Mouse (Mus musculus) frontal cortex, adult (tissue): ENCODE results near the gene Sytl3.

Experiments used
- ATAC-seq: cut with Nextera tagmentation; 2 replicates; pipeline ENCODE4 v1.9.2; 2017; ENCODE audit warnings: mild to moderate bottlenecking, moderate library complexity, mixed read lengths; ENCODE audit not compliant: low TSS enrichment

The Sytl3 gene

DNA sequence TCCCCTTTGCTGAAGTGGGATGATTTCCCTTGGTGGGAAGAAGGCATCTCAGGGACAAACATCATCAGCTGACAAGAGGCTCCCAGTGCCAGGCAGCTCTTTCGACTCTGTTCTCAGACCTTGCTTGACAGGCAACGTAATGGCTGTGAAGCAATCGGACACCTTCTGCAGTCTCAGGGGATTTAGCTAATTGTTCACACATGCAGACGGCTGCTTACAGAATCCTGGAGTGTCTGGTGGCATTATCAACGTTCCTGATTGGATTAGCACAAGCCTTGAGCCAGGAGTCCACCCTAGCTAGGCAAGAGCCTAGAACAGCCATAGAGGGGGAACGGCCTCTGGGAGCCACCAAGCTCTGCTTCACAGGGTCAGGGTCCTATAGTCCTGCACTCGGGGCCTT, 93.5 kb downstream of the Sytl3 start:
- no peak for ATAC-seq

DNA sequence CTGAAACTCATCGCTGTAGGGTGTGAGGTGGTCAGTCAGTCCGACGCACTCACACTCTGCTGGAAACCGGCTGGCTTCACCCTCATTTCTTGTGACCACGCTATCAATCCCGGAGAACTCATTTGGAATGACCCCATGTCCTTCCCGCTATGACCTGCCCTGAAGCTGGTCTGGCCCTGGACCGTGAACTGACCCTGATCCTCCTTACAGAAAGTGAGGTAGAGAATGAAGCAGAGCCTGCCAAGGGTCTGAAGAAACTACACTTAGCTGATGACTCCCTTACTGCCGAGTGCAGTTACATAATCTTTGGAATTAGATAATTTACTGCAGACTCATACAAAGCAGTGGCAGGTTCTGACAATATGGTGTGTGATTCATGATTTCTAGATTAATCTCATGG, 96.3 kb downstream of the Sytl3 start:
- ATAC-seq: no peak

DNA sequence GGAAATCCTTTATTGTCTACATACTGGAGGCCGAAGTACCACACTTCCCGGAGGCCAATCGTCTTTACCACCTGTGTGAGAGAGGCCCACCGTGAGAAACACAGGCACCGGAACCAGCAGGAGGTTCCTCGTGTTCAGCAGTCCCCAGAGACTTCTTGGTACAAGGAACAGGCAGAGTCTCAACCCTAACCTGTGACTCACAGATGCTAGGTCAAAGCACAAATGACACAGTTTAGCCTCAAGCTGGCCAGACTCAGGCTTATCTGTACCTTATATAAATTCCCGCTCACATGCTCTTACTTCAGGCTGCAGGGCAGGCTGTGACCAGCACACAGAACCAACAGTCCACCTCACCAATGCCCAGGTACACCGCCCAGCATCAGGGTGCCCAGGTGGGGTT, 97.0 kb downstream of the Sytl3 start:
- ATAC-seq: no peak

DNA sequence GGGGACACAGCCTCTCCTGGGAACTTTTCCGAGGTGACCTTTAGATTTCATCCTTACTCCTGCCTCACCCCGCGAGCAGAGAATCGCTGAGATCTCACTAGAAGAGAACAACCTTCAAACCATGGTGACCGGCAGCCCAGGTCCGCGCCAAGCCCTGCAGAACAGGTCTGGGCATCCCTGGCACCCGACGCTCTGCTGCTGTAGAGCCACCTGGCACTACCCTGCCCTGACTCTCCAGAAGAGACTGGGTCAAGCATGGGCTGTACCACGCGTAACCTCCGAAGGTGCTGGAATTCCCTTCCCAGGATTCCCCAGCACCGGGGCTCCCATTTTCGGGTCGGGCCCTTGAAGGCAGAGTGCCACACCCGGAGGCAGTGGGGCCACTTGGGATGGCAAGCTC, 99.0 kb downstream of the Sytl3 start:
- ATAC-seq: no peak

DNA sequence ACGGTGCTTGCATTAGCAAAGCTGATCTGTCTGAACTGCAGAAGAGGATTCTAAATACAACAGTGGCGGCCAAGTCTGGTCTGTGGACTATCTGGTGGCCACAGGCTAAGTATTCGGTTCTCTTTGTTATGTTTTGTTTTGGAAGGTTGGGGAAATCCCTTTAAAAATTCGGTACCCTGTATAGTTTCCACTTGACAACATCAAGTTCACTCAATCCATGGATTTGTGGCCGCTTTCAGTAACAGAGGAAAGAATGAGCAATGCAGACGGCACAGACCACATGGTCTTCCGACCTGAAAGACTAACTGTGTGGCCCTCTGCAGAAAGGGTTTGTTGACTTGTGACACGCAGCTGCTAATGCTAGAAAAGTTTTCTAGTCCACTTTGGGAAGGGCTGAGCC, 100.0 kb downstream of the Sytl3 start:
- ATAC-seq: no peak

DNA sequence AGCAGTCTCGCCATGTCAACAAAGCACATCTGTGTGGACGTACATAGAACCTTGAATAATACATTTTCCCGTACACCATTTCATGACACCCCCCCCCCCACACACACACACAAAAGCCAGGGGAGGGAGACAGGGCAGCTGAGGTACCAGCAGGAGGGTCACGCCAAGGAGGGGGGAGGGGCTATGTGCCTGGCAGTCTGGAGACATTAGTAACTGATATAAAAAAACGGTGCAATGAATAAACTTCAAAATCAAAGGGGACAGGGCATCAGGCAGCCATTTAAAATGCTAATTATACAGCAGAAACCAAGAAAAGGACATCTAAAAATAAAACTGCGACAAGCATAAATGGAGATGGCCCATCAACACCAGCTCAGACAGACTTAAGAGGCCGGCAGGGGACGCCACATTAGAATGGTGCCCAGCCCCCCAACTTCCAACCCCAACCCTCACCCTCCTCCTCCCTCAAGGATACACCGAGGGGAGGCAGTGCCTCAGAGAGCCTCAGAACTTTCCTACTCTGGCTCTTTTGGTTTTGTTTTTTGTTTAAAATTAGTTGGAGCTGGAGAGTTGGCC, 100.9 kb downstream of the Sytl3 start:
- no peak for ATAC-seq

DNA sequence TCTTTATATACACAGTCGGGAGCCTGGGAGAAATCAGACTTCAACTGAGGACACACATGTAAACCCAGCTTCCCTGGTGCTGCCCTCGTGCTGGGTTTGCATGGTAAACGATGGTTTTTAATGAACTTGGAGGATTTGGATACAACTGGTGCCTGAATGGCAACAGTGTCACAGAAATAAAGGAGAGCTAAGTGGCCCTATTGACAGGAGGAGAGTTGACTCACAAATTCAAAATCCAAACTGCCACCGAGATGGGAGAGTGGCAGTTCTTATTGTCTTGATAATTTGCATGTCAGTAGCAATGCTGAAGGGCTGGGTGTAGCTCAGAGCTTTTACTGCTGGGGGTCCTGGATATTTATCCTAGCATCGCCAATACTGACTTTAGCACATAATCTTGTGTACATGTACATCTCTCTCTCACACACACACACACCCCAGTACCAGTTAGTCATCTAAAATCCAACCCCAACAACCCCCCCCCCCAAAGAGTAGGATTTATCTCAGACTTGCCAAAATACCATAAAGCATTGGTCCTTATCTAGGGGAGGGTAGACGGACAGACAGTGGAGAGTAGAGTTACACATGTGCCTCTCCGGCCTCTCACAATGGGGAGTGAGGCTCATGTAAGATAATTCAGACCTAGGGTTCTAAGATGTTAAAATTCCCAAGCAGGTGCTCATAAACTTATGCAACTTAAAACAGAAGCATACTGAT, 104.8 kb downstream of the Sytl3 start:
- ATAC-seq: no peak

DNA sequence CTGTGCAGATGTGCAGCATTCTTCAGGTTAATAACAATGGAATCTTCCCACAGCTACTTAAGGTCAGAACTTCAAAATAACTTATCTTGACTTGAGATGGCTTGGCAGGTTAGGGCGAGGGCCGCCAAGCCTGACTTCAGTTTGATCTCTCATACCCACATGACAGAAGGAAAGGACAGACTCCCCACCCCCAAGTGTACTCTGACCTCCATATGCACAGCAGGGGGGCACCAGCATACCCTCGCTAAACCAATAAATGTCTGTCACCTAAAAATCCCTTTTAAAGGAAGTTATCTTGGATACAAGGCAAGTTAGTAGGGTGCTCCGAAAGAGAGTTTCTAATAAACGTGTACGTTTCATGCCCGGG, 105.3 kb downstream of the Sytl3 start:
- no peak for ATAC-seq

DNA sequence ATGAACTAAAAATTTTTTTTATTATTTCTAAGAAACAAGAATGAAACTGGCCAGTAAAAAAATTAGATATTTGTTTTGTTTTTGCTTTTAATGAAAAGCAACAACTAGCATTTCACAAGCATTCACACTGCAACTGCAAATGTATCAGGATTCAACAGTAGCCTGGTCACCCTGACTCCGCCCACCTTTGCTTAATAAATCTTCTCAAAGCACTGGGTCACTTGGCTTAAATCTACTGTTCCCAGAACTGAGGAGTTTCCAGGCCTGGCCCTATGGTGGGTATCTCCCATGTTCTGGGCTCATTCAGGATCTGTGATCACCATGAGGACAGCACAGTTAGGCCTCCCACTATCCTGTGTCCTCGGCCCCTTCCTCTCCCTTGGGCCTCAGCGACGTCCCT, 105.8 kb downstream of the Sytl3 start:
- no peak for ATAC-seq

DNA sequence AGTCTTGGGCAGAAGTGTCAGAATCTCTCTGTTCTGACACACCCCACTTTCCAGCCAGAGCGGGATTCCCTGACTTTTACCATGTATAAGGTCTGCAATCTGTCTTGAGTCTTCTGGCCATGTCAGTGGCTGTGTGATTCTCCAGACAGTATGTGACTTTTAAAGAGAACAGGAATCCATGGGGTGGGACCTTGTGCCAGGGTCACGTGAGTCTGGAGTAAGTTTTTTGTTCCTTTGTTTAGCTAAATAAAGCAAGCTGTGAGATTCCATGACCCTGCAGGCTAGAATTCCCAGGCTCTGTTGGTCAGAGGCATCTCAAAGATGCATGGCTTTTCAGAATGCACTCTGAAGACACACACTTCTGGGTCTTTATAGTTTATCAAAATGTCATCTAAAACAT, 107.0 kb downstream of the Sytl3 start:
- ATAC-seq: no peak

DNA sequence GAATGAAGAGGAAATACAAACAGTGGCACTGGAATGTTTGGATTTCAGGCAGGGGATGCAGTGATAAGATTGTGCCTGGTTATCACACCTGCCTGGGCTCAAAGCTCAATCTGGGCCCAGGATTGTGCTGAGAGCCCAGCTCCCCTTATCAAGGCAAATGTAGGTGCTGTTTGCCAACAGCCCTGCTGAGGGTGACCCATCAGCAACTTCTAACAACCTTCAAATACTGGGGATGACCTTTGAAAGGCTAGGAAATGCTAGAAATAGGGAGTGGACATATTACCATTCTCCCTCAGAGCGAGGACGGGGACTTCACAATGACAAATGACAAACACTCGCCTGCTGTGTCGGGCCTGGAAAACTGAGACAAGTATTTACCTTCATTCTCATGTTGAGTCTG, 107.9 kb downstream of the Sytl3 start:
- no peak for ATAC-seq

DNA sequence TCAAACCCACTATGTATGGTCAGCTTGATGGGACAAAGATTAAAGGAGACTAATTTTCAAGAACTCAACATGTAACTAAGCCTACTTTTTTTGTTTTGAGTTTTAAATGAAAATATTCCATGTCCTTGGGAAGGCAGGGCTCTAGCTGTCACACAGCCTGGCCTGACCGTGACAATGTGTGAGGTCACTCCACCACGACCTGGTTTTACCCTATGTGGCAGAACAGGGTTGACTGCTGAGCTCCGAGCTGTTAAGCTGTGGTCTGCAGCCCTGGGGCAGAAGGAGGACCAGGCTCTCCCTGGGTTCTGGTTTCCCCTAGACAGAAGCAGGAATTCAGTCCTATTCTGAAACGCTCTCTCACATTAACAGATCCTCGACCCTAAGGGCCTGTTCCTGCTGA, 108.9 kb downstream of the Sytl3 start:
- ATAC-seq: no peak

DNA sequence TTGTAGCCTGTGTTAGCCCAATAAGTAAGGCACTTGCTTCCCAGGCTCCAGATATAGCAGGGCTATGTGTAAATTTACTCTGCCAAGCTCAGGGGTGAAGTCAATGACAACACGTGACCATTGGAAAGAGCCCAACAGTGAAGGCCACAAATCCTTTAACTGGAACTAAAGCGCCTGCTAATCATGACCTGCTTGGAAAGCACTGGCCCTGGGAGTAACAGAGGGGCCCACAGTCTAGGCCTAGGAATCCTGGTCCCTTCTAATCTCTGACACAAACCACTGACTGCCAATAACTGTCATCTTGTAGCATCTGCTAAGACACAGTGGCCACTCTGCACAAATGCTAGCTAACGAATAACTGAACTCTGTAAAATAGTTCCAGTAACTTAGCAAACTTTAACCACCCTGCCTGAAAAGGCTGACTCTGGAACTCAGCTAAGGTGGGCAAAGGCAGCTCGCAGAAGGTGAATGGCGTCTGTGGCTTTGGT, 109.5 kb downstream of the Sytl3 start:
- no peak for ATAC-seq

DNA sequence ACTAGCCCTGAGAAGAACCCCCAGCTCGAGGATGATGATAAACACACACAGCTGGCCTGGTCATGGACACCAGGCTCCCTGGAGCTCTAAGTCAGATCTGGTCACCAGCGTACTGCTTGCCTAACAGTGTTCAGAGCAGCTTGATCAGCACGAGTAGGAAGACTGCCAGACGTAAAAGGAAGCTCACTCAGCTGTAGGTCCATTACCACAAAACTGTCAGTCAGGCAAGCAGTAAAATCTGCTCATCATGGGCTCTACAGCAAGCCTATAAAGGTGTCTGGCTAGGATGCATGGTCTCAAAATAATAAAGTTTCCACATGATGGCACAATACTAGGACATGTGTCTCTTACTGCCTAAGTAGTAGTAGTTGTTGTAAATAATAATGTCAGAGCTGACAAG, 110.7 kb downstream of the Sytl3 start:
- ATAC-seq: no peak

DNA sequence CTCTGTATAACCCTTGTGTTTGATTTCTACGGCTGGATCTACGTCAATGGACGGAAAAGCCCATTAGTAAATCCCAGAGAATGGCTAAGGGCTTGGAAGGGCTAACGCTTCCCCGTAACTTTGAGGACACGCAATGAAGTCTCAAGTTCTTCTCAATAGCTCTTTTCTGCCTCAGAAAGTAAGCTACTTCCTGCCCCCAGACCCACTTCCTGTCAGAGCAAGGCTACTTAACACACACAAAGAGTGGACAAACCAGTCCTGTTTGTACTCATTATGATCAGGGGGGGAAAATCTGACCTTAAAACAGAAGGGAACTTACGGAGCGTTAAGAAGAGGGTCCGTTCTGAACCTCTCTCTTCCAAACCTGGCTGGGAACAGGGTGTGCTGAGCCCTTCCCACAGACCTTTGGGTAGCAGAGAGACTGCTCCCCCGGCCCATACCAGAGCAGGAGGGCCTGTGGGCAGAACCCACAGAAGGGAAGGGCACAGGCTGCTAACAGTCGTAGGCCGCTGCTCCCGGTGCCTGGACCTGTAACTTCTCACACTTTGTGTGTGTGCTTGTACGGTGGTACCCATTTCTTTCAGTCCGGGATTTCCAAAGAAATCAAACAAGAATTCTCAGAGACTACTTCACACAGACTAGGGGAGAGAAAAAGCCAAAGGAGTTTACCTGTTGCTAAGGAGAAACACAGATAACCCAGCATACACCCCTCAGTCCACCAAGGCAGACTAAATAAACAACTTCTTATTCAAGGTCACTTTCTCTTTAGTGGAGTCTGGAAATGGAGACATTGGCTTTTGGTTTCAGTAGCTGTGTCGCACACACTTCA, 113.0 kb downstream of the Sytl3 start:
- ATAC-seq: no peak

DNA sequence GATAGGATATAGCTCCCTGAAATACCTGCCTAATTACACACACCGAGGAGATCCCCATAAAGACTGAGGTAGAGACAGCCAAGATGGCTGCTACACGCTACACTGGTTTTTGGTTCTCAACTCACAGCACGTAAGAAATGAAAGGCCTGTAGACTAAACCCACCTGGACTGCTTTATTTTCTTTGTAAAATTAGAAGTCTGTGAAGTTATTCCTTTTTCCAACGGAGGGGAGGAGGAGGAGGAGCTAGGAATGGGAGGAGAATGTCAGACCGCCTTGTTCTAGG, 113.5 kb downstream of the Sytl3 start:
- ATAC-seq: no peak

DNA sequence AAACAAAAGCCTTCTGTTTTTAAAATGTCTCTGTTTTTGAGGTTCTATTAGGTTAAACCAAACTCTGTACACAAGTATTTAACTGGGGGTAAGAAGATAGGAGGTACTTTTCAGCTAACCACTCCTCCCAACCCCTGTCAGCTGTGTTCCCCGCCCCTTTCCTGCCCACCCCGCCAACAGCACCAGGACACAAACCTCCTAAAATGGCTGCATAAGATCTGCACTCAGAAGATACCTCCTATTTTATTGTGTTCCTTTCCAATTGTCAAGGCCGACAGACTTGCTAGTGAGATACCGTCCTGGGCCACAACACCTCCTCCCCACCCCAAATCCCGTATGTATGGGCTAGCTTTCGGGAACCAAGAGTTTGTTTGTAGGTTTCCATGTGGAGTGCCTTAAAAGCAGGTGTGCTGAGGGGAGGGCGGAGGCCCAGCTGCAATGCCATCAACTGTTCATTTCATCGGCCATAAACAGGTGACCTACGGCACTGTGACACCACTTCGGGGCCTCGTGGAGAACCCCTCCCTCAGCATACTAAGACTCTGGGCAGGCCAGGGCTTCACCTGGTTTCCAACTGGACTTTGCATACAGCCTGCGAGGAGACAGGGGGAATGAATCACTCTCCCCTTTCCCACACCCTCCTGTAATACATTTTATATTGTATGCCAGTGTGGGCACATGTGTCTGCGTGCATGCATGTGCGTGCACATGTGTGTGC, 114.5 kb downstream of the Sytl3 start:
- no peak for ATAC-seq

DNA sequence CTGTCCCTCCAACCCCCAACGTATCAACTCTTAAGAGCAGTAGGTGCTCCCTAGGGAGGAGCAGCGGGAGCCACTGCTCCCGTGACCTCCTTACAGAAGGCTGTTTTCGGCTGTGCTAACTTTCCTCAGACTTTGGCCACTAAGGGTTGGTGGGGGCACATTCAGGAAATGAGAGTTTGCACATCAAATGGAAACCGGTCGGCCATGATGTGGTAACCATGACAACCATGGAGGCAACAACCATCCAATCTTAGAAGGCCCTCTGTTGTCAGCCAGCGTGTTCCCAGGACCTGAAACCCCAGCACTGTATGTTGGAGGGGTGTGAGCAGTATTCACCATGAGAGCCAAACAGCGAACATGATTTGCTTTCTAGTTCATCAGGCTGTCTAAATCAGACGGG, 116.3 kb downstream of the Sytl3 start:
- no peak for ATAC-seq

DNA sequence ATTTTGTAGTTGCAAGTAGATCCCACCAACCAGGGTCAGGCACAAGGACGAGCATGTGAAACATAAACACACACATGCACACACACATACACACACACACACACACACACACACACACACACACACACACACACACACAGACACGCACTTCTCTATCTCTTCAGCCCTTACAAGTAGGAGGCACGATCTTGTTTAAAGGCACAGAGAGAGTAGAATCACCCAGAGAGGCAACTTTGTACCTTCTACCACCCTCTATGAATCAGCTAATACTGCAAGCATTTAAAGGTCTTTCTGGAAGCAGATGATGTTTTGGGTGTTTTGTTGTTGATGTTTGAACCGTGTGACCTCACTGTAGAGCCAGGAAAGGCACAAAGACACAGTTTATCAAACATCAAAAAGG, 116.8 kb downstream of the Sytl3 start:
- no peak for ATAC-seq

DNA sequence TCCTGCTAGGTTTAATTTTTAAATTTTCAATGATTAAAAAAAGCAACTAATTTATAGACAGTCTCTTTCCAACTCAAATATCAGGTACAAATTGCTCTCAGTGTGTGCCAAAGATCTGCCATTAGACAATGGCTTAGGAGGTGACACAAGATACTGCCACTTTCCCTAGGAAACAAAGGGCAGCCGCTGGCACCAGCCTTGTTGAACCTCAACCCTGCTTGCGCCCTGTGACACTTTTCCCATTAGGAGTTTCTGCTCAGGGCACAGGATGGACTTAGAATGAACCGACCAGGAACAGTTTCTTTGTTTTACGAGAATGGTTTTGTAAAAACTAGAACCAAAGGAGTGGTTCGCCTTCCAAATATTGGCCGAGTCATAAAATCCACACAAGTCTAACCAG, 117.2 kb downstream of the Sytl3 start:
- ATAC-seq: no peak

DNA sequence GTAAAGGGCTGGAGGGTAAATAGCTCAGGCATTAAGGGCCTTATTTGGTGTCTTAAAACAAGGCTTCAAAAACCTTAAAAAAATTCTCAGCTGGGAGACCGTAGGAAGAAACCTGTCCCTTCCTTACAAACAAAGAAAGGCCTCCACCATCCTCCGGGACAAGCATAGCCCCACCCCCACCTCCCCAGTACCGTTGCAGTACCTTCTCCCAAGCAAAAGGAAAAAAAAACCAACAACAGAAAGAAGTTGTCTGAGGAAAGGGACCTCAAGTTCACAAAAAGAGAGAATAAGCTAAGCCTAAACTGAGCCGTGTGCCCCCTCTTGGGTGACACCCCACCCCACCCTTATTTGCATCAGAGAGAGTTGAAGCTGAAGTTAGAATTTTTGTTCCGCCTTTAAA, 117.7 kb downstream of the Sytl3 start:
- no peak for ATAC-seq

DNA sequence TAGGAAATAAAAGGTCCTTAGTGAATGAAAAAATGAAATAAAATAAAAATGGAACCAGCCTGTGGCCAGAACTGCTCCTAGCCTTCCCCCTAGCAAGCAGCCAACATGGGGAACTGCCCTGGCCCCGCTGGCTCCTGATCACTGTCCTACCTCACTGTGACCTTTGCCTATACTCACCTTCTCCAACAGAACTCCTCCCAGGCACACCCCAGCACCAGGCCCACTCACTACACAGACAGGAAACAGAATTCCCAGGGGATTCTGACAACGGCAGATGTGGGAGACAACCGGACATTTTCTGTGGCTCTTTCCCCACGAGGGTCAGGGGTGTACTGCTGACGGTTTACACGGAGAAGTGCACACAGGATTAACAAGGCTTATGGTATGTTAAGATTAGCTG, 118.2 kb downstream of the Sytl3 start:
- no peak for ATAC-seq
